Mouse (Mus musculus) kidney, embryonic 15.5 days (tissue): ENCODE measurements around the gene Stard3. TPM values are rescaled to one million over a fixed set of nuclear protein-coding genes. Genes with fewer than 3 reads are reported as not detected.
A peak's percentile ranks its signal among the peaks of the same experiment; 100 is the strongest.

Experiments used
- ATAC-seq: fragments of 200-750 bp; cut with Nextera tagmentation; replicated peaks from 2 replicates; pipeline ENCODE4 v1.8.0; 2017; ENCODE audit warnings: moderate TSS enrichment; ENCODE audit not compliant: low FRiP score
- H3K27ac ChIP-seq: fragments of 300-500 bp; sonication (generic); 2 replicates; pipeline ENCODE4 v1.5.1; 2015; ENCODE audit warnings: mild to moderate bottlenecking, inconsistent platforms
- H3K27me3 ChIP-seq: fragments of 300-500 bp; sonication (generic); 2 replicates; pipeline ENCODE4 v1.6.1; 2015; ENCODE audit warnings: inconsistent platforms
- H3K36me3 ChIP-seq: fragments of 300-500 bp; sonication (generic); 2 replicates; pipeline ENCODE4 v1.6.1; 2015; ENCODE audit warnings: inconsistent platforms
- H3K4me1 ChIP-seq: fragments of 300-500 bp; sonication (generic); 2 replicates; pipeline ENCODE4 v1.6.1; 2015; ENCODE audit warnings: inconsistent platforms
- H3K4me2 ChIP-seq: fragments of 300-500 bp; sonication (generic); 2 replicates; pipeline ENCODE4 v1.6.1; 2015; ENCODE audit warnings: moderate library complexity, mild to moderate bottlenecking, inconsistent platforms
- H3K4me3 ChIP-seq: fragments of 300-500 bp; sonication (generic); replicated peaks from 2 replicates; pipeline ENCODE4 v1.5.1; 2015; ENCODE audit warnings: mild to moderate bottlenecking, inconsistent platforms
- H3K9ac ChIP-seq: fragments of 300-500 bp; sonication (generic); 2 replicates; pipeline ENCODE4 v1.6.1; 2015; ENCODE audit warnings: mild to moderate bottlenecking, inconsistent platforms
- H3K9me3 ChIP-seq: fragments of 300-500 bp; sonication (generic); replicated peaks from 2 replicates; pipeline ENCODE4 v1.6.1; 2016; ENCODE audit warnings: inconsistent platforms
- WGBS: fragments of 180-500 bp; shearing (Covaris S2); methylation state at CpG from one replicate; pipeline ENCODE4 v1.1.7; 2015; ENCODE audit warnings: mixed read lengths; 5-methylcytosine and 5-hydroxymethylcytosine counted together
- polyA plus RNA-seq: library from polyadenylated mRNA; unstranded; fragments of >200 nt; fragmentation: Nextera tagmentation; extraction: Ambion mirVana; gene quantifications from 2 replicates; pipeline ENCODE4 v1.2.1, GENCODE M21; 2015

Gene Stard3
- 46.4 and 53.1 TPM in 2 replicates for polyA plus RNA-seq

DNA sequence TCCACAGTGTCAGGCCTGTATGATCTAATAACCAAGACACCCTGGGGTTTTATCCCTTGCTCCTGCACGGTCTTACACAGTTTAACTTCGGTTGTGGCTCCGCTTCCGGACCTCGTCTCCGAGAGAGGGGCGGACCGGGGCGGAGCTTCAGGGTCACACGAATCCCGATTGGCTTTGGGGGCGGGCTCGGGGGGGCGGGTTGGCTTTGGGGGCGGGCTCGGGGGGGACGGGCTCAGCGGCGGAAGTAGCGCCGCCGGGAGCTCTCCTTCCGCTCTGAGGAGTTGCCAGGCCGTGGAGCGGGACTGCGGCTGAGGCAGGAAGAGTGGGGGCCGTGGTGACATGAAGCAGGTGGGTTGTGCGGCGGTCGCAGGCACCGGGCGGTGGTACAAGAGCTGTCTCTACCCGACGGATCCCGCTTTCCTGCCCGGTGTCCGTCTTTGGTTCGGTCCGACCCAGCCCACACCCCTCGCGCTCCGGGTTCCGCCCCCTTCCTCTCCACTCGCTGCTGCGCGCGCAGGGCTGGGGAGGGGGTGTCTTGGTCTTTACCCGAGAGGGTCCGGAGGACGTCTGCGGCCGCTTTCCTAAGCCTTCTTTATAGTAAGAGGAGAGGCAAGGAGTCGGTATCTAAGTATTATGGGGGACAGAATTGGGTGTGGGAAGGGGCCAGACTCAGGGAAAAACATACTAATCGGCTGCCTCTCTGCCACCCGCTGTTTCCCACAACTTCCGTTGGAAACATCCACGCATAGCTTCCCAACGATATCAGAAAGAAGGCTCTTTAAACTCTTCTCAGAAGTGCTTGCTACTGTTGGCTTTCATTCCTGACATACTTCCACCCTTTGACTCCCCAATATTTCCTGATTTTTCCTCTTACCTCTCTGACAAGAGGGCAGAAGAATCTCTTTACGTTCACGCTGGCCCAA is at the start of gene Stard3:
Gene Stard3, plus strand, starts transcription at position 208 of the 923 bp plus-strand sequence.
- ATAC-seq: peak; percentile 85
- Histone ChIP-seq H3K4me3 (peak within 1 kb of the TSS; percentile 73), H3K9ac (peak within 1 kb of the TSS; percentile 62), H3K27me3 (peaks cover 14% of the 10 kb centered on the region), H3K9me3 (no peaks in the 10 kb centered on the region), H3K36me3 (no peaks in the 10 kb centered on the region), H3K4me1 (peaks cover 71% of the 10 kb centered on the region), H3K4me2 (peak within 1 kb of the TSS; percentile 81), H3K27ac (peak within 1 kb of the TSS; percentile 96)
- under 1% methylated on average over 59 of the region's 60 CpGs for WGBS

- Histone ChIP-seq H3K4me2 (0 out of 2 replicates have a peak overlapping the region, but pooled peaks have one; percentile 28), H3K27ac (no peak overlapping the region), H3K9ac (no peak overlapping the region), H3K9me3 (no peaks in the 10 kb centered on the region), H3K36me3 (no peaks in the 10 kb centered on the region), H3K27me3 (peaks cover 95% of the 10 kb centered on the region), H3K4me1 (0 out of 2 replicates have a peak, but pooled peaks cover 4% of the 10 kb centered on the region), H3K4me3 (no peak overlapping the region)
- WGBS: 1% methylated on average over 26 of the region's 26 CpGs
- no peak for ATAC-seq
Observed at GRCm38 (mm10) chr11:98313790-98314323, 44.3 kb upstream of the Stard3 start.

- no peak overlapping the region for H3K4me3 ChIP-seq
- H3K27me3 ChIP-seq: peaks cover 97% of the 10 kb centered on the region
- no peak overlapping the region for H3K9ac ChIP-seq
- H3K4me1 ChIP-seq: 0 out of 2 replicates have a peak, but pooled peaks cover 4% of the 10 kb centered on the region
- H3K4me2 ChIP-seq: no peak overlapping the region
- no peak overlapping the region for H3K27ac ChIP-seq
- WGBS: 7% methylated on average over 7 of the region's 7 CpGs
- no peaks in the 10 kb centered on the region for H3K36me3 ChIP-seq
- H3K9me3 ChIP-seq: no peaks in the 10 kb centered on the region
- ATAC-seq: no peak
Observed at GRCm38 (mm10) chr11:98317479-98317878, 40.7 kb upstream of the Stard3 start.

- Histone ChIP-seq H3K27me3 (peaks cover 99% of the 10 kb centered on the region), H3K9me3 (no peaks in the 10 kb centered on the region), H3K4me1 (0 out of 2 replicates have a peak, but pooled peaks cover 4% of the 10 kb centered on the region), H3K27ac (no peak overlapping the region), H3K4me3 (no peak overlapping the region), H3K36me3 (no peaks in the 10 kb centered on the region), H3K4me2 (no peak overlapping the region), H3K9ac (no peak overlapping the region)
- WGBS: under 1% methylated on average over 14 of the region's 14 CpGs
- ATAC-seq: no peak
Observed at GRCm38 (mm10) chr11:98318421-98319116, 39.6 kb upstream of the Stard3 start.

DNA sequence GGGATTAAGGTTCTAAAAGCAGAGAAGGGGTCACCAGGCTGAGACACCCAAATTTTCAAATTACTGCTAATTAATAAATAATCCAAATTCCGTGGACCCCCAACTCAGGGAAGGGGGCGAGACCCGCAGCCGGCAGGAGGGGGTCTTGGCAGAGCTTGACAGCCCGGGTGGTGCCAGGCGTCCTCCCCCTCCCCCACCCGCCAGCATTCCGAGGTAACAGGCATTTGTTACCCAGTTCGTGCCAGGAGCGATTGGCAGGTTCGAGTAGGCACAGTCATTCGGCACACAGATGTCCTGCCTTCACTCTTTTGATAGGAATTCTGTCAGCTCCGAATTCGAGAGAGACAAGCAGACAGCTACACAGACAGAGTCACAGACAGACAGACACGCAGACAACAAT is 39.0 kb upstream of the Stard3 start:
- Histone ChIP-seq H3K27ac (no peak overlapping the region), H3K9ac (no peak overlapping the region), H3K9me3 (no peaks in the 10 kb centered on the region), H3K4me2 (no peak overlapping the region), H3K27me3 (peaks cover 100% of the 10 kb centered on the region), H3K36me3 (no peaks in the 10 kb centered on the region), H3K4me3 (no peak overlapping the region), H3K4me1 (no peaks in the 10 kb centered on the region)
- ATAC-seq: no peak
- WGBS: 2% methylated on average over 15 of the region's 15 CpGs

DNA sequence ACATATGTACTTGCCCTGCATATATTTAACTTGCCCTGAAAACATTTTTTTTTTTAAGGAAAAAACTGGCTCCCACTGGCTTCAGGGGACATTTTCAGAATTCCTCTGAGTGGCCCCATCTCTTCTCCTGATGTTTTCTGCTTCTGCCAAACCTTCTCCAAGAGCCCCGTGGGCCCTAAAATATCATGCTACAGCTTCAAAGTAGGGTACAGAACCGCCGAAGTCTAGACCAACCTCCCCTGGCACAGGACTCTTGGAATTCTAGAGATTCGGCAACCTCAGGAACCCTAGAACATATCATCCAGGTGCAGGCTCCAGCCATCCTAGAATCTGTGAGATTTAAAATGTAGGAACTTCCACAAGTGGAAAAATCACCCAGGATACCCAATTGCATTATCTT is 38.6 kb upstream of the Stard3 start:
- 7% methylated on average over 4 of the region's 4 CpGs for WGBS

DNA sequence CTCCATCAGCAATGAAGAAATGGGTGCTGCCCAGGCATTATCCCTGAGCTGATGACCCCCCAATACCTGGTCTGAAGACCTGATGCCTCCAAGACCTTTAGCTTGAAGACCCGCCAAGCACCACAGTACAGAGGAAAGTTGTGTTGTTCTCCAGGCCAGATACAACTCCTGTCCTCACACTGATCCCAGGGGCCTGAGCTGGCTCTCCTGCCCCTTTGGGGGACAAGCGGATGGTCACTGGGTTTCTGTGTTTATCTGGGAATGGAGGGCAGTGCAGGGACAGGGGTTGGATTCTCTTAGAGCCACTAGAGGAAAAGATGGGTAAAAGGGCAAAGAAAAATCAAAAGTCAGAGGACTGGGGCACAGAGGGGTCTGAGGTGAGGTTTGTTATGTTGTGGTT is 38.2 kb upstream of the Stard3 start:
- H3K9ac ChIP-seq: no peak overlapping the region
- ATAC-seq: no peak
- H3K27ac ChIP-seq: no peak overlapping the region
- H3K9me3 ChIP-seq: no peaks in the 10 kb centered on the region
- H3K4me1 ChIP-seq: no peaks in the 10 kb centered on the region
- no peak overlapping the region for H3K4me2 ChIP-seq
- H3K4me3 ChIP-seq: no peak overlapping the region
- peaks cover 100% of the 10 kb centered on the region for H3K27me3 ChIP-seq
- WGBS: 5% methylated on average over 2 of the region's 2 CpGs
- no peaks in the 10 kb centered on the region for H3K36me3 ChIP-seq

More for the DNA sequence above, 38.6 kb upstream of the Stard3 start:
- H3K27ac ChIP-seq: no peak overlapping the region
- peaks cover 100% of the 10 kb centered on the region for H3K27me3 ChIP-seq
- H3K36me3 ChIP-seq: no peaks in the 10 kb centered on the region
- ATAC-seq: no peak
- H3K9ac ChIP-seq: no peak overlapping the region
- no peak overlapping the region for H3K4me3 ChIP-seq
- no peak overlapping the region for H3K4me2 ChIP-seq
- no peaks in the 10 kb centered on the region for H3K4me1 ChIP-seq
- H3K9me3 ChIP-seq: no peaks in the 10 kb centered on the region

GRCm38 (mm10) chr11:98320381-98320780 is 37.8 kb upstream of the Stard3 start:
- 8% methylated on average over 12 of the region's 12 CpGs for WGBS
- ATAC-seq: no peak

GRCm38 (mm10) chr11:98320806-98321676 is 37.1 kb upstream of the Stard3 start:
- no peaks in the 10 kb centered on the region for H3K9me3 ChIP-seq
- no peaks in the 10 kb centered on the region for H3K36me3 ChIP-seq
- no peak overlapping the region for H3K27ac ChIP-seq
- no peaks in the 10 kb centered on the region for H3K4me1 ChIP-seq
- peaks cover 100% of the 10 kb centered on the region for H3K27me3 ChIP-seq
- no peak overlapping the region for H3K9ac ChIP-seq
- H3K4me3 ChIP-seq: no peak overlapping the region
- WGBS: 1% methylated on average over 30 of the region's 30 CpGs
- ATAC-seq: no peak
- H3K4me2 ChIP-seq: no peak overlapping the region

More at GRCm38 (mm10) chr11:98320381-98320780, 37.8 kb upstream of the Stard3 start:
- H3K27me3 ChIP-seq: peaks cover 100% of the 10 kb centered on the region
- no peak overlapping the region for H3K27ac ChIP-seq
- no peak overlapping the region for H3K4me2 ChIP-seq
- H3K4me1 ChIP-seq: no peaks in the 10 kb centered on the region
- no peaks in the 10 kb centered on the region for H3K36me3 ChIP-seq
- no peak overlapping the region for H3K4me3 ChIP-seq
- no peaks in the 10 kb centered on the region for H3K9me3 ChIP-seq
- no peak overlapping the region for H3K9ac ChIP-seq

- Histone ChIP-seq H3K36me3 (no peaks in the 10 kb centered on the region), H3K27ac (no peak overlapping the region), H3K4me1 (peaks cover under 1% of the 10 kb centered on the region), H3K4me2 (no peak overlapping the region), H3K9me3 (no peaks in the 10 kb centered on the region), H3K4me3 (no peak overlapping the region), H3K9ac (no peak overlapping the region), H3K27me3 (peaks cover 100% of the 10 kb centered on the region)
- 3% methylated on average over 5 of the region's 5 CpGs for WGBS
- no peak for ATAC-seq
Observed at GRCm38 (mm10) chr11:98321677-98322003, 36.5 kb upstream of the Stard3 start.

- no peak for ATAC-seq
- H3K27me3 ChIP-seq: peaks cover 100% of the 10 kb centered on the region
- H3K4me2 ChIP-seq: no peak overlapping the region
- H3K4me1 ChIP-seq: peaks cover 5% of the 10 kb centered on the region
- no peaks in the 10 kb centered on the region for H3K36me3 ChIP-seq
- no peak overlapping the region for H3K9ac ChIP-seq
- H3K4me3 ChIP-seq: no peak overlapping the region
- no peak overlapping the region for H3K27ac ChIP-seq
- 0% methylated on average over 1 of the region's 1 CpGs for WGBS
- H3K9me3 ChIP-seq: no peaks in the 10 kb centered on the region
Observed at GRCm38 (mm10) chr11:98322159-98322558, 36.0 kb upstream of the Stard3 start.
